Mouse (Mus musculus) testis, adult 2 months (tissue): ENCODE results near the gene Ces2f.
"Not testable (repeated sequence)": the region's sequence is repeated elsewhere in the genome, so short reads cannot be mapped to it uniquely, and the experiment has no call there.

Experiments
- CTCF ChIP-seq: fragments of 200-500 bp; IDR thresholded peaks from 2 replicates; pipeline ENCODE4 v1.5.1; 2012; ENCODE audit warnings: low read depth, mild to moderate bottlenecking, inconsistent platforms, low read length, moderate library complexity; ENCODE audit not compliant: control insufficient read depth, insufficient read depth, insufficient replicate concordance
- POLR2A ChIP-seq: fragments of 200-500 bp; IDR thresholded peaks from 2 replicates; pipeline ENCODE4 v1.6.1; 2012; ENCODE audit warnings: low read depth, mild to moderate bottlenecking, inconsistent platforms, low read length, moderate library complexity; ENCODE audit not compliant: control insufficient read depth

DNA sequence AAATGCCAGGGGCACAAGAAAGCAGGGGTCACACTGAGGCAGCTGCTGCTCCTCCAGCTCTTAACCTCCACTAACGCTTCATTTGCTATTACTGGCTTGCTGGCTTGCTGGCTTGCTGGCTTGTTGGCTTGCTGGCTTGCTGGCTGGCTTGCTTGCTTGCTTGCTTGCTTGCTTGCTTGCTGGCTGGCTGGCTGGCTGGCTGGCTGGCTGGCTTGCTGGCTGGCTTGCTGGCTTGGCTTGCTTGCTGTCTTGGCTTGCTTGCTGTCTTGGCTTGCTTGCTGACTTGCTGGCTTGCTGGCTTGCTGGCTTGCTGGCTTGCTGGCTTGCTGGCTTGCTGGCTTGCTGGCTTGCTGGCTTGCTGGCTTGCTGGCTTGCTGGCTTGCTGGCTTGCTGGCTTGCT lies 38.1 kb upstream of the Ces2f start:
- not testable (repeated sequence) for TF ChIP-seq POLR2A, CTCF
